Mouse (Mus musculus) hindbrain, embryonic 14.5 days (tissue): ENCODE data around the gene Axin1. TPM values are rescaled to one million over a fixed set of nuclear protein-coding genes. Genes with fewer than 3 reads are reported as not detected.
A peak's percentile ranks its signal among the peaks of the same experiment; 100 is the strongest.
"Not testable (repeated sequence)": the region's sequence is repeated elsewhere in the genome, so short reads cannot be mapped to it uniquely, and the experiment has no call there.

ENCODE experiments used
- ATAC-seq: fragments of 200-750 bp; cut with Nextera tagmentation; 2 replicates; pipeline ENCODE4 v1.8.0; 2017; ENCODE audit warnings: moderate number of reproducible peaks, mild to moderate bottlenecking, moderate TSS enrichment, moderate library complexity; ENCODE audit not compliant: low FRiP score
- DNase-seq: peaks from one replicate; pipeline ENCODE4 v3.0.0-alpha.2; 2015; ENCODE audit warnings: low spot score
- H3K27ac ChIP-seq: fragments of 300-500 bp; sonication (generic); 2 replicates; pipeline ENCODE4 v1.5.1; 2014; ENCODE audit warnings: mild to moderate bottlenecking, moderate library complexity
- H3K27me3 ChIP-seq: fragments of 300-500 bp; sonication (generic); 2 replicates; pipeline ENCODE4 v1.6.1; 2014; ENCODE audit warnings: mild to moderate bottlenecking, low read length, mixed read lengths; ENCODE audit not compliant: control insufficient read depth, insufficient read depth
- H3K36me3 ChIP-seq: fragments of 300-500 bp; sonication (generic); replicated peaks from 2 replicates; pipeline ENCODE4 v1.6.1; 2014; ENCODE audit not compliant: control insufficient read depth, insufficient read depth
- H3K4me1 ChIP-seq: fragments of 300-500 bp; sonication (generic); replicated peaks from 2 replicates; pipeline ENCODE4 v1.6.1; 2014; ENCODE audit warnings: antibody characterized with exemption, low read length, mixed read lengths; ENCODE audit not compliant: control insufficient read depth, insufficient read depth
- H3K4me2 ChIP-seq: fragments of 300-500 bp; sonication (generic); replicated peaks from 2 replicates; pipeline ENCODE4 v1.6.1; 2014; ENCODE audit warnings: mild to moderate bottlenecking, moderate library complexity
- H3K4me3 ChIP-seq: fragments of 300-500 bp; sonication (generic); replicated peaks from 2 replicates; pipeline ENCODE4 v1.5.1; 2014; ENCODE audit warnings: mild to moderate bottlenecking, low read length
- H3K9ac ChIP-seq: fragments of 300-500 bp; sonication (generic); 2 replicates; pipeline ENCODE4 v1.6.1; 2014
- H3K9me3 ChIP-seq: fragments of 300-500 bp; sonication (generic); 2 replicates; pipeline ENCODE4 v1.6.1; 2016; ENCODE audit warnings: low read length; ENCODE audit not compliant: control insufficient read depth
- WGBS: fragments of 180-500 bp; shearing (Covaris S2); extraction: QIAGEN DNeasy Blood & Tissue Kit; methylation state at CpG from one replicate; pipeline ENCODE4 v1.1.7; 2014; 5-methylcytosine and 5-hydroxymethylcytosine counted together
- polyA plus RNA-seq: library from polyadenylated mRNA; unstranded; fragments of >200 nt; fragmentation: Nextera tagmentation; extraction: Ambion mirVana; gene quantifications from 2 replicates; pipeline ENCODE4 v1.2.1, GENCODE M21; 2014

Gene Axin1
- polyA plus RNA-seq, 1 experiment from 2014 or later = 7.0 TPM

- WGBS = 96% methylated on average over 2 of the region's 2 CpGs
- Histone ChIP-seq H3K4me1 (no peaks in the 10 kb centered on the region), H3K27me3 (no peaks in the 10 kb centered on the region), H3K4me3 (no peak overlapping the region), H3K27ac (no peak overlapping the region), H3K36me3 (no peaks in the 10 kb centered on the region), H3K9me3 (no peaks in the 10 kb centered on the region), H3K9ac (no peak overlapping the region), H3K4me2 (no peak overlapping the region)
- no peak for ATAC-seq
- no peak for DNase-seq
Observed at GRCm38 (mm10) chr17:26168039-26168438, 29.6 kb downstream of the Axin1 start.

GRCm38 (mm10) chr17:26175248-26175647 is 36.8 kb downstream of the Axin1 start:
- not testable (repeated sequence) for H3K4me2 ChIP-seq, H3K9ac ChIP-seq, H3K9me3 ChIP-seq, H3K27ac ChIP-seq, H3K27me3 ChIP-seq, H3K4me1 ChIP-seq, DNase-seq, ATAC-seq, H3K4me3 ChIP-seq
- WGBS = 89% methylated on average over 2 of the region's 2 CpGs
- peaks cover 42% of the 10 kb centered on the region for H3K36me3 ChIP-seq

- no peak overlapping the region for H3K4me2 ChIP-seq
- no peak overlapping the region for H3K9ac ChIP-seq
- no peaks in the 10 kb centered on the region for H3K4me1 ChIP-seq
- no peaks in the 10 kb centered on the region for H3K27me3 ChIP-seq
- peaks cover 59% of the 10 kb centered on the region for H3K36me3 ChIP-seq
- DNase-seq = no peak
- no peak overlapping the region for H3K4me3 ChIP-seq
- H3K27ac ChIP-seq = no peak overlapping the region
- no peak for ATAC-seq
- no peaks in the 10 kb centered on the region for H3K9me3 ChIP-seq
Observed at GRCm38 (mm10) chr17:26178611-26179010, 40.1 kb downstream of the Axin1 start.

DNA sequence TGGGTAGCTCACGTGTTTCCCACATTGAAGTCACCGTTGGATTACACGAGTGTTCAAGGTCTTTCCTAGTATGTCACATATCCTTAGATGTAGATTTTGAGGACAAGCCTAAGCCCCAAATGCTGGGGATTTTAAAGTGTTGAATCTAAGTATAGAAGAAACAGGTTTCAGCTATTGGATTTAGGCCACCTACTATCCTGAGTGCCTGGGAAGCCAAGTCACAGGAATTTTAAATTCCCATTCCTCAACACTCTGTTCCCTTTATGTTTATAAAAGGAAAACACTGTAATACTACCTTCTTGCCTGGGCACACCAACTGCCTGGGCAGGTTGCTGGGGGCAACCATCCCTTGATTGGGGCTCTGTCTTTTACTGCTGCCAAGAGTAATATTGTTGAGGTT is 42.7 kb downstream of the Axin1 start:
- Histone ChIP-seq H3K4me3 (no peak overlapping the region), H3K4me2 (no peak overlapping the region), H3K36me3 (peaks cover 62% of the 10 kb centered on the region), H3K4me1 (no peaks in the 10 kb centered on the region), H3K27ac (no peak overlapping the region), H3K9me3 (no peaks in the 10 kb centered on the region), H3K27me3 (no peaks in the 10 kb centered on the region), H3K9ac (no peak overlapping the region)
- 96% methylated on average over 3 of the region's 3 CpGs for WGBS
- ATAC-seq (no peak), DNase-seq (no peak)

DNA sequence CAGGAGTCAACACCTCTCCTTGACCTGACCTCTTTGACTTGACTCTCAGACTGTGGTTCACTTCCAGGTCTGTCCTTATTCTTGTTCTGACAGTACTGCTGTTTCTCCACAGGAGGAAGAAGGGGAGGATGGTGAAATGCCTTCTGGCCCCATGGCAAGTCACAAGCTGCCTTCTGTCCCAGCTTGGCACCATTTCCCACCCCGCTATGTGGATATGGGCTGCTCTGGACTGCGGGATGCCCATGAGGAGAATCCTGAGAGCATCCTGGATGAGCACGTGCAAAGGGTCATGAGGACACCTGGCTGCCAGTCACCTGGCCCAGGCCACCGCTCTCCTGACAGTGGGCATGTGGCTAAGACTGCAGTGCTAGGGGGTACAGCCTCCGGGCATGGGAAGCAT is 49.1 kb downstream of the Axin1 start:
- DNase-seq = no peak

DNA sequence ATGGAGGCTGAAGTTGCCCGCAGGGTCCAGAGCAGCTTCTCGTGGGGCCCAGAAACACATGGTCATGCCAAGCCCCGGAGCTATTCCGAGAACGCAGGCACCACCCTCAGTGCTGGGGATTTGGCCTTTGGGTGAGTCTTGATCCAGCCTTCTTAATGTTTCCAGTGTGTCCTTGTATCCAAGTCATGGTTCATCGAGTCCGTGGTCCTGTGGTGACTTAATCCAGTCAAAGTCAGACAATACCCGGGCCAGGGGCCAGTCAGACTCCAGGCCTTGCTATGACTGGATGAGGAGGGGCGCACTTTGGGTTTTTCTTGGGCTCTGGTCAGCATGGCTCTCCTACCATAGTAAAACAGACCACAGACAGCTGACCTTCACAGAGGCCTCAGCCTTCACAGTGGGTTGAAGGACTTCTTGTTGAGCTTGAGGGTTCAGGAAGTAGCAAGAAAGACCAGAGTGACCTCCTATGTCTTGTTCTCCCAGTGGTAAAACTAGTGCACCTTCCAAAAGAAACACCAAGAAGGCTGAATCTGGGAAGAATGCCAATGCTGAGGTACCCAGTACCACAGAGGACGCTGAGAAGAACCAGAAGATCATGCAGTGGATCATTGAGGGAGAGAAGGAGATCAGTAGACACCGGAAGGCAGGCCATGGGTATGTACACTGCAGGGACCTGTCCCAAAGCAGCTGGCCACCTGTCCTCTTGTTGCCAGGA is 49.8 kb downstream of the Axin1 start:
- Histone ChIP-seq H3K4me2 (no peak overlapping the region), H3K4me3 (no peak overlapping the region), H3K9me3 (no peaks in the 10 kb centered on the region), H3K4me1 (no peaks in the 10 kb centered on the region), H3K36me3 (peaks cover 97% of the 10 kb centered on the region), H3K27ac (no peak overlapping the region), H3K9ac (no peak overlapping the region), H3K27me3 (no peaks in the 10 kb centered on the region)
- DNase-seq (no peak), ATAC-seq (no peak)
- WGBS = 95% methylated on average over 11 of the region's 11 CpGs

More for the DNA sequence above, 49.1 kb downstream of the Axin1 start:
- WGBS = 98% methylated on average over 5 of the region's 5 CpGs
- Histone ChIP-seq H3K4me2 (no peak overlapping the region), H3K27me3 (no peaks in the 10 kb centered on the region), H3K4me1 (no peaks in the 10 kb centered on the region), H3K27ac (no peak overlapping the region), H3K9ac (no peak overlapping the region), H3K36me3 (peaks cover 97% of the 10 kb centered on the region), H3K9me3 (no peaks in the 10 kb centered on the region), H3K4me3 (no peak overlapping the region)
- ATAC-seq = no peak

DNA sequence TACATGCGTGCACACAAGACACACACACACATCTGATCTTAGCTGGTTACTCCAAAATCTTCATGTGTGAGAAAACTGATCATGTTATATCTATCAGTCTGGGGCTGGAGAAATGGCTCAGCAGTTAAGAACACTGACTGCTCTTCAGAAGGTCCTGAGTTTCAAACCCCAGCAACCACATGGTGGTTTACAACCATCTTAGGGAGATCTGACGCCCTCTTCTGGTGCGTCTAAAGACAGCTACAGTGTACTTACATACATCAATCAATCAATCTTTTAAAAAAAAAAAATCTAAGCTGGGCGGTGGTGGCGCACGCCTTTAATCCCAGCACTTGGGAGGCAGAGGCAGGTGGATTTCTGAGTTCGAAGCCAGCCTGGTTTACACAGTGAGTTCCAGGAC is 53.0 kb downstream of the Axin1 start:
- not testable (repeated sequence) for H3K4me2 ChIP-seq, H3K27me3 ChIP-seq, DNase-seq, H3K4me3 ChIP-seq, ATAC-seq, H3K9me3 ChIP-seq, H3K4me1 ChIP-seq, H3K9ac ChIP-seq, H3K27ac ChIP-seq
- peaks cover 98% of the 10 kb centered on the region for H3K36me3 ChIP-seq
- WGBS = 86% methylated on average over 7 of the region's 7 CpGs

DNA sequence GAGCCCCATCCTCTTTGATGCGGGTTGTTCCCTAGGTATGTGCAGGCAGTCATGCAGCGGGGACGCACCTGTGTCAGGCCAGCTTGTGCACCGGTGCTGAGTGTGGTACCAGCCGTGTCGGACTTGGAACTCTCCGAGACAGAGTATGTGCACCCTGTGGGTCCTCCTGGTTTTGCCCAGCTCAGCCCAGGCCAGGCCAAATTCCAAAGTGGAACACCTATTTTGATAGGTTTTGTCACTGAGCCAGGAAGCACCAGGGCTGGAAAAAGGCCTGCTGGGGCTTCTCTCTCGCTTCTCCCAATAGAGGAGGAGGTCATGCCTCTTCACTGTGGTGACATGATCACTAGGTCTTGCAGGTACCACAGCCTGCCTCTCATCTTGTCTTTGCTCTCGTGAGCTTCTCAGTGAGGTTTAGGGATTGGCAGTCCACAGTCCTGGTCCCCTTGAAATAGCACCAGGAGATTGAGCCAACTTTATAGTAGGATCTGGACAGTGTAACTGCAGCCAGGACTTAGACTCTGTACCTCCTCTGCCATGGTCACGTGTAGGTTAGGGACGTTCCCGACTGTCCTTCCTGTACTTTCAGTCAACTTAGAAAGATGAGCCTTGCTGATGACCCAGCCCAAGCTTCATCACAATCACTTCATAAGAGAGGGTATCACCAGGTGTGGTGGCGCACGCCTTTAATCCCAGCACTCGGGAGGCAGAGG is 54.1 kb downstream of the Axin1 start:
- no peak overlapping the region for H3K4me2 ChIP-seq
- no peak for ATAC-seq

GRCm38 (mm10) chr17:26198892-26199291 is 60.4 kb downstream of the Axin1 start, which contains the start of gene Pdia2:
TSS of gene Pdia2 (minus strand) at chr17:26199087.
- H3K4me2 ChIP-seq = peak within 1 kb of the TSS; percentile 96; the same call in 1 of the 2 replicates

More for the DNA sequence above, 54.1 kb downstream of the Axin1 start:
- no peaks in the 10 kb centered on the region for H3K9me3 ChIP-seq
- WGBS = 97% methylated on average over 15 of the region's 15 CpGs
- H3K9ac ChIP-seq = no peak overlapping the region
- DNase-seq = no peak
- peaks cover 99% of the 10 kb centered on the region for H3K36me3 ChIP-seq
- no peak overlapping the region for H3K27ac ChIP-seq
- no peaks in the 10 kb centered on the region for H3K27me3 ChIP-seq
- no peak overlapping the region for H3K4me3 ChIP-seq
- H3K4me1 ChIP-seq = no peaks in the 10 kb centered on the region

More at GRCm38 (mm10) chr17:26198892-26199291, 60.4 kb downstream of the Axin1 start, which contains the start of gene Pdia2:
- Histone ChIP-seq H3K9ac (no peak within 1 kb of the TSS), H3K4me1 (peaks cover 15% of the 10 kb centered on the region), H3K9me3 (no peaks in the 10 kb centered on the region), H3K27ac (no peak within 1 kb of the TSS), H3K27me3 (peaks cover 48% of the 10 kb centered on the region), H3K36me3 (peaks cover 42% of the 10 kb centered on the region), H3K4me3 (peak within 1 kb of the TSS; percentile 64; the same call in 1 of the 2 replicates)
- 81% methylated on average over 4 of the region's 4 CpGs for WGBS
- DNase-seq (no peak), ATAC-seq (no peak)
